Comparison of ENCODE assay signal across 8 mouse cellular contexts in genomic region chr9:121858153-121858488, GRCm38 (mm10). TPM values are rescaled to one million over a fixed set of nuclear protein-coding genes. Genes with fewer than 3 reads are reported as not detected.
DNase-seq lines count a peak whose midpoint lies in the region; ATAC-seq and TF ChIP-seq lines count a peak whose summit lies in the region.

TSS of gene Higd1a (minus strand) at chr9:121858362.

- peak within 1 kb of the TSS; percentile 91 for H3K4me2 ChIP-seq in midbrain, embryonic 15.5 days

- no peaks in the 10 kb centered on the region for H3K36me3 ChIP-seq in midbrain, embryonic 15.5 days (replicated peaks)

- TF ChIP-seq POLR2A in bone marrow macrophage, adult 2 months (IDR thresholded peaks at IDR 0.05; ENCODE audit: borderline replicate concordance, low read depth, low read length): no peak

- ATAC-seq in midbrain, embryonic 15.5 days (replicated peaks): no peak
- ATAC-seq in frontal cortex, adult (ENCODE audit: low TSS enrichment): no peak

- DNase-seq in layer of hippocampus, adult 2 months (ENCODE audit: low spot score in 2 of 2): no peak
- no peak for DNase-seq in layer of hippocampus, adult 11-12 months (ENCODE audit: low spot score)
- DNase-seq in heart, adult 8-10 months (ENCODE audit: low spot score): no peak
- DNase-seq in layer of hippocampus, postnatal 25 days (ENCODE audit: extremely low spot score in 1 of 2, low spot score in 1 of 2): no peak
- DNase-seq in cerebellum, postnatal 10 days: no peak

- peak within 1 kb of the TSS; percentile 78 for H3K4me3 ChIP-seq in layer of hippocampus, adult 2 months
- H3K4me3 ChIP-seq in bone marrow macrophage, adult 2 months (ENCODE audit: insufficient read depth, low read length): peak within 1 kb of the TSS; percentile 89
- peak within 1 kb of the TSS; percentile 88 for H3K4me3 ChIP-seq in midbrain, embryonic 15.5 days

- H3K9me3 ChIP-seq in midbrain, embryonic 15.5 days: no peaks in the 10 kb centered on the region

- H3K27me3 ChIP-seq in midbrain, embryonic 15.5 days (replicated peaks): no peaks in the 10 kb centered on the region

- 11% methylated on average over 6 of the region's 6 CpGs for WGBS in midbrain, embryonic 15.5 days

- peaks cover 11% of the 10 kb centered on the region for H3K4me1 ChIP-seq in bone marrow macrophage, adult 2 months (ENCODE audit: control insufficient read depth, insufficient read depth, low read length)
- peaks cover 19% of the 10 kb centered on the region for H3K4me1 ChIP-seq in midbrain, embryonic 15.5 days

- peak within 1 kb of the TSS; percentile 93 for H3K9ac ChIP-seq in midbrain, embryonic 15.5 days

- H3K27ac ChIP-seq in layer of hippocampus, adult 2 months: peak within 1 kb of the TSS; percentile 96
- H3K27ac ChIP-seq in bone marrow macrophage, adult 2 months (ENCODE audit: insufficient read depth, low read depth, low read length): peak within 1 kb of the TSS; percentile 83
- H3K27ac ChIP-seq in midbrain, embryonic 15.5 days: peak within 1 kb of the TSS; percentile 97

- no peak for TF ChIP-seq CTCF in layer of hippocampus, adult 2 months (conservative IDR thresholded peaks at IDR 0.05)
- no peak for TF ChIP-seq CTCF in bone marrow macrophage, adult 2 months (IDR thresholded peaks at IDR 0.05; ENCODE audit: low read depth, low read length)

RNA-seq across cellular contexts. Expression of gene Higd1a, which starts in this region (rescaled TPM):
- total RNA-seq in layer of hippocampus, adult 2 months (2021): 10 to 100 TPM; 84.4 to 88.4 TPM
- polyA plus RNA-seq in bone marrow macrophage, adult 2 months (2012; ENCODE audit: insufficient read depth, insufficient read length, missing spikeins): 45.9 and 52.3 TPM in 2 replicates
- total RNA-seq in heart, adult 8-10 months (2022): 100 to 1,000 TPM; 186 to 221 (median 198) TPM
- 10 to 100 TPM; 84.7 to 92.8 TPM for total RNA-seq in layer of hippocampus, postnatal 25 days (2021)
- polyA plus RNA-seq in midbrain, embryonic 15.5 days (2015; fragmentation: Nextera tagmentation; extraction: Ambion mirVana): 142 and 144 TPM in 2 replicates
